Mouse (Mus musculus) neutrophil, adult 65 days (primary cell): Measurements from ENCODE around the gene Gm10273. TPM values are rescaled to one million over a fixed set of nuclear protein-coding genes. Genes with fewer than 3 reads are reported as not detected.

Experiments
- total RNA-seq: library from RNA; stranded (reverse); gene quantifications from 2 replicates; pipeline ENCODE4 v1.2.4, GENCODE M21; 2023

The Gm10273 gene
- total RNA-seq: 2.9 and 8.2 TPM in 2 replicates

GRCm38 (mm10) chr10:59395461-59395860 lies at the start of gene Gm10273:
Gm10273 (plus strand) TSS chr10:59395632.

GRCm38 (mm10) chr10:59402899-59403792 lies 7.7 kb downstream of the Gm10273 start, which contains the start of gene Pla2g12b:
Pla2g12b (plus strand) TSS chr10:59403660.

GRCm38 (mm10) chr10:59441735-59442134 lies 46.3 kb downstream of the Gm10273 start, which contains the start of gene Oit3:
Oit3 (minus strand) TSS chr10:59441778.

Other genes with a start within 250 kb of the Gm10273 start
- gene Sept10, start 173.8 kb upstream of the Gm10273 start, total RNA-seq: 6.8 and 8.6 TPM in 2 replicates
- gene Sowahc, start 173.7 kb upstream of the Gm10273 start, total RNA-seq: 26.3 and 26.7 TPM in 2 replicates
- 4.8 and 5.2 TPM in 2 replicates for gene P4ha1, start 72.3 kb upstream of the Gm10273 start, total RNA-seq
- gene Pla2g12b, start 8.0 kb downstream of the Gm10273 start, total RNA-seq: not detected in 2 replicates
- 0.16 TPM in 1 of 2 replicates, not detected in the other for gene Oit3, start 46.1 kb downstream of the Gm10273 start, total RNA-seq
- not detected in 2 replicates for gene Gm10322, start 220.4 kb downstream of the Gm10273 start, total RNA-seq
- 60.2 and 62.5 TPM in 2 replicates for gene Mcu, start 221.1 kb downstream of the Gm10273 start, total RNA-seq